Mouse (Mus musculus): ENCODE data around the gene Fkbp14. TPM values are rescaled to one million over a fixed set of nuclear protein-coding genes. Genes with fewer than 3 reads are reported as not detected.

Gene Fkbp14
- polyA plus RNA-seq (2012; ENCODE audit: insufficient read depth, low replicate concordance): 1.2 TPM in 1 of 2 replicates, not detected in the other

DNA sequence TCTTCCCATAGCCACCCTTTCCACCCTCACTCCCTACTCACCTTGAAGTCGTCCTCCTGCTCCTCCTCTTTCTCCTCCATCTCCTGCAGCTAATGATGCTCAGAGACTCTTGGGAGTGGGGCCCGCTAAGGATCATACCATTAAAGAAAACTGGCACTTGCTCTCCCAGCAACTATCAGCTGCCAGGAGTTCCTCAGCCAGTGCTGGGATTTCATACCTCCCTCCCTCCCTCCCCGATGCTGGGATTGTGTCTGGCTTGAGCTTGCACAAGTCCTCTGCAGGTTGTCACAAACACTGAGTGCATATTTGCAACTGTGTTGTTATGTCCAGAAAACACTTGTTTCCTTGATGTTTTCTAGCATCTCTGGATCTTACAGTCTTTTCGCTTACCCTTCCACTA is at the start of gene Fkbp14:
Fkbp14 (minus strand) TSS at position 101 of the 400 bp plus-strand sequence.
- Histone ChIP-seq H3K4me1 (peaks cover 43% of the 10 kb centered on the region), H3K4me3 (replicated peaks) (no peak within 1 kb of the TSS), H3K9me3 (no peaks in the 10 kb centered on the region), H3K27me3 (replicated peaks) (peaks cover 31% of the 10 kb centered on the region), H3K36me3 (replicated peaks; ENCODE audit: low read length) (no peaks in the 10 kb centered on the region)
- no peak for TF ChIP-seq GATA1 (IDR thresholded peaks at IDR 0.05; ENCODE audit: borderline replicate concordance, low read length)
- TF ChIP-seq FLI1 (IDR thresholded peaks at IDR 0.05; ENCODE audit: low read length): no peak

DNA sequence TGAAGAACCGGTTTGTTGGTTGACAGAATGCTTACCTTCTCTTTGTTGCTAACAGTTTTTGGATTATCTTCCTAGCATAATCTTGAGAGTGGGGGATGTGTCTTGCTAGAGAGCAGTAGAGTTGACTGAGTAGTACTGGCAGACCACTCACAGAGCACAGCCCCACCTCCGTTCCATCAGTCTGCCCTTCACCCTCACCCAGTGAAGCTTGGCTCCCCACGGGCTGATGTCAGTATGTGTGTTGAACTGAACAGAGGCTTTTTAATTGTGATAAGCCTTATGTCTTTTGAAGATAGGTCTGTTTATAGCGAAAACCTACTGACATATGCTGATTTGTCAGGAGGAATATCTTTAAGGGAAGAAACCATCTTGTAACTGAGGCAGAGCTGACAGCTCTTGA is 46.1 kb upstream of the Fkbp14 start:
- no peak for TF ChIP-seq FLI1 (IDR thresholded peaks at IDR 0.05; ENCODE audit: low read length)
- TF ChIP-seq GATA1 (IDR thresholded peaks at IDR 0.05; ENCODE audit: borderline replicate concordance, low read length): no peak
- H3K27me3 ChIP-seq (replicated peaks): peaks cover 5% of the 10 kb centered on the region

DNA sequence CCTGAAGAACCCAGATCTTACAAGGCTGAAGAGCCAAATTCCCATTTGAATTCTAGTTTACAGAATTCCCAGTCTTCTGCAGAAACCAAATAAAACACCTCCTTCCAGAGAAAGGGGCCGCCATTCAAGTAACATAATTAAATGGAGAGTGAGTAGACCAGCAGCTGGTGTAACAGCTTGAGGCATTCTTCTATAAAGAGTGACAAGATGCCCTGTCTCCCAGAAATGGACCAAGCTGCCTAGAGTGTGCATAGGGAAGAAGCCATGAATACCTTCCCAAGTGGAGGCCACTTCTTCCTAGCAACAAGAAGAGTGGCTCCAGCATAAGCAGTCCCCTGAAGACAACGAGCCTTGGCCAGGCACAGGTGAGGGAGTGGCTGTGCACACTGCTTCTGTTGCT is 44.8 kb upstream of the Fkbp14 start:
- TF ChIP-seq FLI1 (IDR thresholded peaks at IDR 0.05; ENCODE audit: low read length) (no peak), GATA1 (IDR thresholded peaks at IDR 0.05; ENCODE audit: borderline replicate concordance, low read length) (no peak)
- Histone ChIP-seq H3K27me3 (replicated peaks) (peaks cover 5% of the 10 kb centered on the region), H3K36me3 (replicated peaks; ENCODE audit: low read length) (no peaks in the 10 kb centered on the region), H3K4me3 (replicated peaks) (no peak overlapping the region), H3K4me1 (no peaks in the 10 kb centered on the region), H3K9me3 (no peaks in the 10 kb centered on the region)

More for the DNA sequence above, 46.1 kb upstream of the Fkbp14 start:
- Histone ChIP-seq H3K4me1 (no peaks in the 10 kb centered on the region), H3K4me3 (replicated peaks) (no peak overlapping the region), H3K36me3 (replicated peaks; ENCODE audit: low read length) (no peaks in the 10 kb centered on the region), H3K9me3 (no peaks in the 10 kb centered on the region)

DNA sequence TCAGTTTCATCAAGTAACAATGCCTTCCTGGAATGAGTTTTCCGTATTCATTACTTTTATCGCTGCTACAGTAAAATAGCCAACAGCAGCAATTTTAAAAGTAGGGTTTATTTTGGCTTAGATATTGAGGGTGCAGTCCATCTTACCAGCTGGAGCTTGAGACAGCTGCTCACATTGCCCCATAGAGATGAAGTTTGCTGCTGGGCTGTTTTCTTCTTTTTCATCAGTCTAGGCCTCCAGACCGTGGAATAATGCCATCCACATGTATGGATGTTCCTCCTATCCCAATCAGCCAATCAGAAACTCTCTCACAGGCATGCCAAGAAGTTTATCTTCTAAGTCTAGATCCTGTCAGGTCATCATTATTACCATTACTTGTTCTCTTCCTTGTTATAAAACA is 42.8 kb upstream of the Fkbp14 start:
- TF ChIP-seq FLI1 (IDR thresholded peaks at IDR 0.05; ENCODE audit: low read length) (no peak), GATA1 (IDR thresholded peaks at IDR 0.05; ENCODE audit: borderline replicate concordance, low read length) (no peak)
- no peaks in the 10 kb centered on the region for H3K36me3 ChIP-seq (replicated peaks; ENCODE audit: low read length)
- no peak overlapping the region for H3K4me3 ChIP-seq (replicated peaks)
- H3K9me3 ChIP-seq: no peaks in the 10 kb centered on the region
- H3K27me3 ChIP-seq (replicated peaks): peaks cover 1% of the 10 kb centered on the region
- no peaks in the 10 kb centered on the region for H3K4me1 ChIP-seq

DNA sequence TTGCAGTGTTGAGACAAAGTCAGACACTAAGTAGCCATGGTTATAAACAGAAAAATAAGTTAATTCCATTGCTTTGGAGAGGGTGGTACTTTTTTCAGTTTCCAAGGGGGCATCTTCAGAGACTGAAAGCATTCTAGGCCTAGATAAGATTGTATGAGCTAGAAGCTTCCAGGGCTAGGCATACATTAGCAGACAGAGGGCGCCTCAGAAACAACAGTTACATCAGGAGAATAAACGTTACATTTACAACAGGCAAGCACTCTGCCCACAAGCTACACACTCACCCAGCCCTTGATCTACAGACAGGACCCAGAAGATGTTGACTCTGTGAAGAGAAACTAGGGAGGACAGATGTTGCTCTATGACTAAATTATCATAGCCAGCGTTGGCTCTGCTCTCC is 34.4 kb upstream of the Fkbp14 start:
- H3K4me1 ChIP-seq: peaks cover 19% of the 10 kb centered on the region
- peaks cover 8% of the 10 kb centered on the region for H3K36me3 ChIP-seq (replicated peaks; ENCODE audit: low read length)
- no peaks in the 10 kb centered on the region for H3K27me3 ChIP-seq (replicated peaks)
- H3K9me3 ChIP-seq: no peaks in the 10 kb centered on the region
- no peak overlapping the region for H3K4me3 ChIP-seq (replicated peaks)
- TF ChIP-seq FLI1 (IDR thresholded peaks at IDR 0.05; ENCODE audit: low read length): no peak
- no peak for TF ChIP-seq GATA1 (IDR thresholded peaks at IDR 0.05; ENCODE audit: borderline replicate concordance, low read length)

DNA sequence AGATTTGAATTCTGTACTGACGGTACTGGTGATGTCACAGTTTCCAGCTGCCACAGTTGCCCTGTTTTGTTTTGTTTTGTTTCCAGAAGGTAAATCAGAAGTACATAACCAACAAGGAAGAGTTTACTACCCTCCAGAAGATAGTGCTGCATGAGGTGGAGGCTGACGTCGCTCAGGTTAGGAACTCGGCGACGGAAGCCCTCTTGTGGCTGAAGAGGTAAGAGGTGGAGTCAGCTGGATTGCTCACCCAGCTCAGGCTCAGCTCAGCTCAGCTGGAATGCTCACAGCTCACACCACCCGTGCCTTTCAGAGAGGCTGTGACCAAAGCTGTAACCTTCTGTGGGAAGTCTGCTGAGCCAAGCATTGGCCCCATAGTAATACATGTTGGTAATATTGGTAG is 32.6 kb upstream of the Fkbp14 start:
- Histone ChIP-seq H3K27me3 (replicated peaks) (no peaks in the 10 kb centered on the region), H3K36me3 (replicated peaks; ENCODE audit: low read length) (peaks cover 14% of the 10 kb centered on the region), H3K4me3 (replicated peaks) (no peak overlapping the region), H3K4me1 (peaks cover 19% of the 10 kb centered on the region), H3K9me3 (no peaks in the 10 kb centered on the region)
- TF ChIP-seq GATA1 (IDR thresholded peaks at IDR 0.05; ENCODE audit: borderline replicate concordance, low read length) (no peak), FLI1 (IDR thresholded peaks at IDR 0.05; ENCODE audit: low read length) (no peak)

DNA sequence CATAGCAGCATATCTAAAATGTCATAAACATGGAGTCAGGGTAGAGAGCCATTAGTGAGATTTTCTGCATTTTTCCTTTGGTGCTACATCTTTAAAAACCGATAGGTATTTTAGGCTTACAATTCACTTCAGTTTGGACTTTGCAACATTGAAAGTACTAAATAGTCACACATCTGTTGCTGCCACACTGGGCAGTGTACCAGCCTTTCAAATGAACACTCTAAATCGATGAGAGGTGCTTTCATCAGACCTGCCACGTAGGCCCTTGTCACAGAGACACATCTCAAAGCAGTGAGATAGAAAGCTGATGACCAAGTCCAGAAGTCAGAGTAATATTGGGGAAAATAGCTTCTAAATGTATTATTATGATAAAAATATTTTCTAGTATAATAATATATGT is 31.3 kb upstream of the Fkbp14 start:
- Histone ChIP-seq H3K4me3 (replicated peaks) (no peak overlapping the region), H3K4me1 (peaks cover 14% of the 10 kb centered on the region), H3K9me3 (no peaks in the 10 kb centered on the region), H3K36me3 (replicated peaks; ENCODE audit: low read length) (peaks cover 16% of the 10 kb centered on the region), H3K27me3 (replicated peaks) (no peaks in the 10 kb centered on the region)
- no peak for TF ChIP-seq FLI1 (IDR thresholded peaks at IDR 0.05; ENCODE audit: low read length)
- TF ChIP-seq GATA1 (IDR thresholded peaks at IDR 0.05; ENCODE audit: borderline replicate concordance, low read length): no peak

DNA sequence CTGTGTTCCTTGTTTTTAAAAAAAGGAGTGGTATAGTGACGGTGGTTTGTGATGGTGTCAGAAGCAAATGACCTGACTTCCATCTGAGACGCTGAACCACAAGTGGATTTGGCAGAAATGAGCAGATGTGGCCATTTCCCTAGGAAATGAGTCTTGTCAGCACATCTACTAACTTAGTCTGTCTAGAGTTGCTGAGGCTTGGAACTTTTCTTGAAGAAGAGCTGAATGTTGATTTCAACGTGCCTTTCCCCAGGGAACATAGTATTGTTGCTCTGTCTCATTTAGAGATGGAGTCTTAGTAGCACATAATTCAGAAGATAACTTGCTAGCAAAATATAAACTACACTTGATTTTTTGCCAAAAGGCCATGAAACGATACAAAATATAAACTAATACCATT is 23.2 kb upstream of the Fkbp14 start:
- TF ChIP-seq FLI1 (IDR thresholded peaks at IDR 0.05; ENCODE audit: low read length) (no peak), GATA1 (IDR thresholded peaks at IDR 0.05; ENCODE audit: borderline replicate concordance, low read length) (no peak)
- no peaks in the 10 kb centered on the region for H3K9me3 ChIP-seq
- no peaks in the 10 kb centered on the region for H3K27me3 ChIP-seq (replicated peaks)
- peaks cover 16% of the 10 kb centered on the region for H3K4me1 ChIP-seq
- H3K36me3 ChIP-seq (replicated peaks; ENCODE audit: low read length): peaks cover 19% of the 10 kb centered on the region
- H3K4me3 ChIP-seq (replicated peaks): no peak overlapping the region

DNA sequence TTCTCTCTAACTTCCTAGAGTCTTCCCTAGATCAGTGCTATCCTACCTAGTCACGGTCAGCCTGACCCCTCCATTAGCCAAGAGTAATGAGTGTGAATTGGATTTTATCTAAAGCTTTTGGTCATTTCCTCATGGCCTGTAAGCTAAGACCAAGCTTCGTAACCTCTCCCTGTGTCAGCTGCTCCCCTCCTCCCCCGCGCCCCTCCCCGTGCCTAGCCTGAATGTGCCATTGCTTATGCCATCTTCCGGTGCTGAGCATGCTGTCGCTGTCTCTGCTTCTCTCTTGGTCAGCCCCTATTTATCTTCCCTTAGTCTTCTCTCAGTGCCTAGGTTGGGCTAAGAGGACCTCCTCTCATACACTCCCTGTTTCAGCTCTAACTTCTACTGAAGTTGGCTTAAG is 22.4 kb upstream of the Fkbp14 start:
- H3K4me1 ChIP-seq: peaks cover 16% of the 10 kb centered on the region
- TF ChIP-seq GATA1 (IDR thresholded peaks at IDR 0.05; ENCODE audit: borderline replicate concordance, low read length) (no peak), FLI1 (IDR thresholded peaks at IDR 0.05; ENCODE audit: low read length) (no peak)
- no peaks in the 10 kb centered on the region for H3K9me3 ChIP-seq
- no peaks in the 10 kb centered on the region for H3K27me3 ChIP-seq (replicated peaks)
- H3K4me3 ChIP-seq (replicated peaks): no peak overlapping the region
- H3K36me3 ChIP-seq (replicated peaks; ENCODE audit: low read length): peaks cover 15% of the 10 kb centered on the region

DNA sequence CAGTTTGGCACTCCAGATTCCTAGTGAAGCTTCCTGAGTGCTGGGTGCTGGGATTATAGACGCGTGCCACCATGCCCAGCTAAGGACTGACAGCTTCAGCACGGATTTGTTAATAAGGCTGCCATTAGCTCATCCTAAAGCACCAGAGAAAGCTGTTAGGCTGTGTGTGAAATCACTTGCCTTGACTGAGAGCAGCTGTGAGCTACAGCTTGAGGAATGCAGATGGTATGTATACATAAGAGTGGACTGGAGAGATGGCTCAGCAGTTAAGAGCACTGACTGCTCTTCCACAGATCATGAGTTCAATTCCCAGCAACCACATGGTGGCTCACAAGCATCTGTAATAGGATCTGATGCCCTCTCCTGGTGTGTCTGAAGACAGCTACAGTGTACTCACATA is 20.3 kb upstream of the Fkbp14 start:
- peaks cover 9% of the 10 kb centered on the region for H3K36me3 ChIP-seq (replicated peaks; ENCODE audit: low read length)
- H3K4me1 ChIP-seq: peaks cover 16% of the 10 kb centered on the region
- H3K9me3 ChIP-seq: no peaks in the 10 kb centered on the region
- peaks cover 1% of the 10 kb centered on the region for H3K27me3 ChIP-seq (replicated peaks)
- H3K4me3 ChIP-seq (replicated peaks): no peak overlapping the region
- TF ChIP-seq GATA1 (IDR thresholded peaks at IDR 0.05; ENCODE audit: borderline replicate concordance, low read length) (no peak), FLI1 (IDR thresholded peaks at IDR 0.05; ENCODE audit: low read length) (no peak)

DNA sequence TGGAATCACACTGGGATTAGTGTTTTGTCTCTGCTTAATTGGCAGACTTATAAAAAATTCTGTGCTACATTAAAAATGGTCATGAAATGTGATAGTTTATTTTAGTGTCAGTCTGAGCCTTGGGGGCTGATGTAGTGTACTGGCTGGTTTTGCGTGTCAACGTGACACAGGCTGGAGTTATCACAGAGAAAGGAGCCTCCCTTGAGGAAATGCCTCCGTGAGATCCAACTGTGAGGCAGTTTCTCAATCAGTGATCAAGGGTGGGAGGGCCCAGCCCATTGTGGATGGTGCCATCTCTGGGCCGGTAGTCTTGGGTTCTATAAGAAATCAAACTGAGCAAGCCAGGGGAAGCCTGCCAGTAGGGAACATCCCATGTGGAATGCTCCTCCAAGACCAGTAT is 9.1 kb upstream of the Fkbp14 start:
- H3K4me3 ChIP-seq (replicated peaks): no peak overlapping the region
- no peaks in the 10 kb centered on the region for H3K27me3 ChIP-seq (replicated peaks)
- peaks cover 12% of the 10 kb centered on the region for H3K4me1 ChIP-seq
- TF ChIP-seq GATA1 (IDR thresholded peaks at IDR 0.05; ENCODE audit: borderline replicate concordance, low read length) (no peak), FLI1 (IDR thresholded peaks at IDR 0.05; ENCODE audit: low read length) (no peak)
- peaks cover 16% of the 10 kb centered on the region for H3K9me3 ChIP-seq
- no peaks in the 10 kb centered on the region for H3K36me3 ChIP-seq (replicated peaks; ENCODE audit: low read length)

Data from megakaryocyte, embryonic 14.5 days (primary cell).